Mouse (Mus musculus): ENCODE results near the gene Psmd5. TPM values are rescaled to one million over a fixed set of nuclear protein-coding genes. Genes with fewer than 3 reads are reported as not detected.

Gene Psmd5
- total RNA-seq (2021) = 10 to 100 TPM; 36.1 to 43.1 TPM
- long read RNA-seq, experiment 1, full-length matches to known transcripts = 65 of 80 reads
- long read RNA-seq, experiment 1, partial matches to known transcripts = 0 of 80 reads
- long read RNA-seq, experiment 1, other reads (novel, unspliced or antisense) = 15 of 80 reads
- long read RNA-seq, experiment 2, full-length matches to known transcripts = 89 of 107 reads
- long read RNA-seq, experiment 2, partial matches to known transcripts = 1 of 107 reads
- long read RNA-seq, experiment 2, other reads (novel, unspliced or antisense) = 17 of 107 reads

GRCm38 (mm10) chr2:34874816-34875345 lies at the start of gene Psmd5:
Psmd5 (minus strand) TSS chr2:34874968.
- H3K4me3 ChIP-seq = peak within 1 kb of the TSS; percentile 26; the same call in 1 of the 2 replicates
- no peak for DNase-seq (ENCODE audit: low spot score in 2 of 2)
- H3K27ac ChIP-seq = no peak within 1 kb of the TSS
- TF ChIP-seq CTCF (conservative IDR thresholded peaks at IDR 0.05) = no peak

DNA sequence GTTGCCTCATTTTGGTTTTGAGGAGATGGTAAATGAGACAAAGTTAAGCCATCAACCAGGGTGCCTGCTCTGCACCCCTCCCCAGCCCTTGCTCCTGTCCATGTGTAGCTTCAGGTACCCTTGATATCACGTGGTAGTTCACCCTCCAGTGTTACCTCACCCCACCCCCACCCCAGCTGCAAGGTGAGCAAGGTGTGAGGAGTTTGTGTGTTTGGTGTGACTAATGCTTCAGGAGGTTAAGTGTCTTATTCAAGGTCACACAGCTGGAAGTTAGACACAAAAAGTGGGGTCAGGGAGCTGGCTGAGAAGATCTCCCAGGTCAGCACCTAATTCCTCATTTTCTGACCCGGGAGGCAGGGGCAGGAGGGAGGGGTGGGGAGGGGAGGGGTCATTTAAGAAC lies 48.0 kb upstream of the Psmd5 start:
- no peak overlapping the region for H3K4me3 ChIP-seq
- no peak overlapping the region for H3K27ac ChIP-seq
- TF ChIP-seq CTCF (conservative IDR thresholded peaks at IDR 0.05) = no peak
- DNase-seq (ENCODE audit: low spot score in 2 of 2) = no peak

GRCm38 (mm10) chr2:34920144-34920543 lies 45.4 kb upstream of the Psmd5 start:
- no peak overlapping the region for H3K4me3 ChIP-seq
- DNase-seq (ENCODE audit: low spot score in 2 of 2) = no peak
- TF ChIP-seq CTCF (conservative IDR thresholded peaks at IDR 0.05) = no peak
- H3K27ac ChIP-seq = no peak overlapping the region

GRCm38 (mm10) chr2:34915103-34915502 lies 40.3 kb upstream of the Psmd5 start:
- H3K4me3 ChIP-seq = no peak overlapping the region
- no peak overlapping the region for H3K27ac ChIP-seq
- DNase-seq (ENCODE audit: low spot score in 2 of 2) = no peak
- no peak for TF ChIP-seq CTCF (conservative IDR thresholded peaks at IDR 0.05)

GRCm38 (mm10) chr2:34914823-34915082 lies 40.0 kb upstream of the Psmd5 start:
- no peak for DNase-seq (ENCODE audit: low spot score in 2 of 2)
- Histone ChIP-seq H3K4me3 (no peak overlapping the region), H3K27ac (no peak overlapping the region)
- TF ChIP-seq CTCF (conservative IDR thresholded peaks at IDR 0.05) = no peak

GRCm38 (mm10) chr2:34914069-34914822 lies 39.5 kb upstream of the Psmd5 start:
- DNase-seq (ENCODE audit: low spot score in 2 of 2) = peak in 1 of 2 experiments; percentile 18
- peak overlapping the region; percentile 57; the same call in 1 of the 2 replicates for H3K27ac ChIP-seq
- 0 out of 2 replicates have a peak, but pooled peaks have one; percentile 2 for TF ChIP-seq CTCF (conservative IDR thresholded peaks at IDR 0.05)
- peak overlapping the region; percentile 65 for H3K4me3 ChIP-seq

- no peak for DNase-seq (ENCODE audit: low spot score in 2 of 2)
- peak; percentile 27 for TF ChIP-seq CTCF (conservative IDR thresholded peaks at IDR 0.05)
- H3K27ac ChIP-seq = peak within 1 kb of the TSS; percentile 57; the same call in 1 of the 2 replicates
- peak within 1 kb of the TSS; percentile 65 for H3K4me3 ChIP-seq
Measured at GRCm38 (mm10) chr2:34913218-34914068, 38.7 kb upstream of the Psmd5 start, which contains the start of gene Phf19. Phf19 (minus strand) TSS chr2:34914026.

DNA sequence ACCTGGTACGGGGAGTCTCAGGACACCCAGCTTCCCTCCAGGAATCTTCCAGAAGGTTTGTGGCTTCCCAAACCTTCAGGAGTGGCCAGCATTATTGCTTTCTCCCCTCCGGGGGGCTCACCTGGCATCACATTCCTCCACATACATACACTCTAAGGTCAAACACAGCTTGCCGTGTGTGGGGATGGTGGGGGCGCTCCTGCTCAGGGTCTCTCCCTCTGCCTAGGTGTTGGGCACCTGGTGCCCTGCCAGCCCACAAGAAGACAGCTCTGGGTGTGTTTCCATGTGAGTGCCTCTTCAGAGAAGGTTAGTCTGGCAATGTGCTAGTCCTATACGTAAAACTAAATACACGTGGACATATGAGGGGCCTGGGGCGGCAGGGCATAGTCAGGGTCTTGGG lies 37.8 kb upstream of the Psmd5 start:
- TF ChIP-seq CTCF (conservative IDR thresholded peaks at IDR 0.05) = no peak
- DNase-seq (ENCODE audit: low spot score in 2 of 2) = no peak
- Histone ChIP-seq H3K4me3 (no peak overlapping the region), H3K27ac (no peak overlapping the region)

- no peak for TF ChIP-seq CTCF (conservative IDR thresholded peaks at IDR 0.05)
- H3K27ac ChIP-seq = no peak overlapping the region
- DNase-seq (ENCODE audit: low spot score in 2 of 2) = no peak
- no peak overlapping the region for H3K4me3 ChIP-seq
Measured at GRCm38 (mm10) chr2:34911871-34912270, 37.1 kb upstream of the Psmd5 start.

GRCm38 (mm10) chr2:34909719-34910118 lies 35.0 kb upstream of the Psmd5 start:
- no peak for TF ChIP-seq CTCF (conservative IDR thresholded peaks at IDR 0.05)
- no peak for DNase-seq (ENCODE audit: low spot score in 2 of 2)

DNA sequence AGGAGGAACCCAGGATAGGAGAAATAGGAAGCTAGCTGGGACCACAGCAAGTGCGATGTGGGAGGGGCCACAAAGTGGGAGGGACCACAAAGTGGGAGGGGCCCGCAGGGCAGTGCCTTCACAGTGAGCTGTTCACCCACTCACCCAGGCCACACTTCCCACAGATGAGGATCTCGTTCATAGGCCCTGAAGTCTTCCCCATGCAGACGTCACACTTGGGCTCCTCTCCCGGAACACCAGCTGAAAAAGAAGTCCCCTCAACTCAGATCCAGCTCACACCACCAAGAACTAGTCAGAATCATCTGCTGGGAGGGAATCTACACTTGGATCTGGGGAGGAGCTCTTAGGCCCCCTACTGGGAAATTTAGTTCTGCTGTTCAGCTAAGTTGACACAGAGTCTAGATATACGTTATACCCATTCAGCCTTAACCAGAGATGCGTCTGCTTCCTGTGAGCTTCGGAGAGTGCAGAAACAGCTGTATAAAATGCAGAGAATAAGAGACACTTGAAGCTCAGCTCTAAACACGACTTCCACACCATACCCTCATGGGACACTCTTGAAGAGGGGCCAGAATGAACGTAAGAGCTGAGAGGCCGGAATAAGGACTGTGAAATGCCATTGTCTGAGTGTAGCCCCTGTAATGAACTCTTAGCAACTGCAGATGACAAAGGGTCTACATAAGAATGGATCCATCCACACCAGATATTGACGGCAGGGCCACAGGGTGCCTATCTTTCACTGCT lies 32.3 kb upstream of the Psmd5 start:
- H3K4me3 ChIP-seq = no peak overlapping the region
- no peak overlapping the region for H3K27ac ChIP-seq
- DNase-seq (ENCODE audit: low spot score in 2 of 2) = no peak
- peak; percentile 48 for TF ChIP-seq CTCF (conservative IDR thresholded peaks at IDR 0.05)

More at GRCm38 (mm10) chr2:34909719-34910118, 35.0 kb upstream of the Psmd5 start:
- no peak overlapping the region for H3K4me3 ChIP-seq
- no peak overlapping the region for H3K27ac ChIP-seq

GRCm38 (mm10) chr2:34906426-34906825 lies 31.7 kb upstream of the Psmd5 start:
- Histone ChIP-seq H3K27ac (no peak overlapping the region), H3K4me3 (no peak overlapping the region)
- no peak for DNase-seq (ENCODE audit: low spot score in 2 of 2)
- no peak for TF ChIP-seq CTCF (conservative IDR thresholded peaks at IDR 0.05)

Measured in layer of hippocampus, adult 2 months (tissue).